Mouse (Mus musculus): ENCODE data around the gene Rbpms2.

DNA sequence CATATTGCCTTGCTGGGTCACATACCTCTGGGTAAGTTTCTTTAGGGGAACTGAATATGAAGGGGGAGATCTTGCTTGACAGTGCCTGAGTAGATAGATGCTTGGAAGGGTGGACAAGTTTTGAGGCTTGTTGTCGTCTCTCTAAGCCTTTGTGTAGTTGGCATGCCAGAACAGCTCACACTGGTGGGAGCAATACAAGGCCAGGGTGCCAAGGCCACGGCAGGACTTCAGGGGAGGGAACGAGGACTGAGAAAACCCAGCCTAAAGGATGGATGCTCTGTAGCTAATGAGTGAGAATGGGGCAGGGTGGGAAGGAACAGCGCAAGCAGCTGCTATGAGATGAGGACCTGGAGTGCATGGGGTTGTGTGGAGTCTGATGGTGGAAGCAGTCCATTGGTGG lies 15.5 kb downstream of the Rbpms2 start:
- TF ChIP-seq POLR2A (IDR thresholded peaks at IDR 0.05; ENCODE audit: insufficient read length, low read depth) (no peak), MYOG (IDR thresholded peaks at IDR 0.05; ENCODE audit: control insufficient read depth in 1 of 3, insufficient read depth in 1 of 3, insufficient read length in 2 of 3, low read depth in 2 of 3) (no peak), CEBPB (IDR thresholded peaks at IDR 0.05; ENCODE audit: insufficient read depth, poor library complexity, severe bottlenecking) (no peak)

Data from myocyte (in vitro differentiated cells).